Mouse (Mus musculus) adipocyte (in vitro differentiated cells): ENCODE results near the gene Utp11.
"Not testable (repeated sequence)": the region's sequence is repeated elsewhere in the genome, so short reads cannot be mapped to it uniquely, and the experiment has no call there.

ENCODE experiments used
- DNase-seq: peaks from one replicate; pipeline ENCODE4 v3.0.0-alpha.2; 2016; ENCODE audit warnings: low spot score

The Utp11 gene

DNA sequence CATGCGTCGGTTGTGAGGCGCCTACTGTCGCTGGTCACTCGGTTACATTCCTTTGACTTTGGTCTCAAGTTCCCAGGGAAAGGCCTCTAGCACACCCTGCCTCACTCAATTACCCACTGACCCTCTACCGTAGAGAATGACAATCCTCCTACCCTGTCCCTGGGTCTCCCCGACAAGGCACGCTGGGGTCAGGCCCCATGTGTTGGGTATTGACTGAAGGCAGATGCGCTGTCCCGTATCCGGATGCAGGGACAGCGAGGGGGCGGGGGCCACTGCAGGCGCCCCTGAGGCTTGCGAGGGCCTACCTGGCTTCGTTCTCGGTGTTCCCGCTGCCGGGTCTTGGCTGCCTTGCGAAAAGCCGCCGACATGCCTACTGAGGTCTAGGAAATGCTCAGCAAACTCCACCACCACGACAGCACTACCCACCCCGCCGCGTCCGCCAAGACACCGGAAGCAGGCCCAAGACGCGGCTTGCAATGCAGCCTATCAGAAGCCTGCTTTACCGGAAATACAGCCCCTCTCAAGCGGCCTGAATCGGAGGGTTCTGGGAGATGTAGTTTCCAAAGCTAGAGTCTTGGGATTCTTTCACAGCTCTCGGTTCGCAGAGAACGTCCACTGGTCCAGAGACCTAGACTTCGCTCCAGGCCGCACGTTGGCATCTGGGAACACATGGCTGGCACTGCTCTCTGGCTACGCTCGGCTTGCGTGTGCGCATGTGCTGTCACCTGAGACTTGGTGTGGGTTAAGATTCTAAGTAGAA is at the start of gene Utp11:
Gene Utp11 (minus strand): TSS at position 466 of the 760 bp plus-strand sequence.
- DNase-seq: peak; percentile 93

DNA sequence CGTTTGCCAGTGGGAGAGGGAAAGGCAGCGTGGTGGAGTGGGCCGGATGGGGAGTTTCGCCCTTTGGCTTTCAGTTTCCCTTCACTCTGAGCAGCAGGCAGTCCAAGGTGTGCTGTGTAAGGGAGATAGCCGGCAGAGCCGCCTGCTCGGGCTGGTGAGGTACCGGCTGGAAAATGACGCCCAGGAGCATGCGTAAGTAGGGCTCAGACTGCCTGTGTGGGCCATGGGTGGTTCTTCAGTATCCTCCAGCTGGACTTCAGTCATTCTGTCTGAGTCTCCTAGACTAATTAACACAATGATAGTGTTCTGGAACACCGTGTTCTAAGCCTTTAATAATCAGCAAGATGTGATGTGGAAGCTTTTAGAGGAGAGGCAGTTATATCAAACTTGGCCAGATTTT is 49.4 kb upstream of the Utp11 start:
- DNase-seq: no peak

DNA sequence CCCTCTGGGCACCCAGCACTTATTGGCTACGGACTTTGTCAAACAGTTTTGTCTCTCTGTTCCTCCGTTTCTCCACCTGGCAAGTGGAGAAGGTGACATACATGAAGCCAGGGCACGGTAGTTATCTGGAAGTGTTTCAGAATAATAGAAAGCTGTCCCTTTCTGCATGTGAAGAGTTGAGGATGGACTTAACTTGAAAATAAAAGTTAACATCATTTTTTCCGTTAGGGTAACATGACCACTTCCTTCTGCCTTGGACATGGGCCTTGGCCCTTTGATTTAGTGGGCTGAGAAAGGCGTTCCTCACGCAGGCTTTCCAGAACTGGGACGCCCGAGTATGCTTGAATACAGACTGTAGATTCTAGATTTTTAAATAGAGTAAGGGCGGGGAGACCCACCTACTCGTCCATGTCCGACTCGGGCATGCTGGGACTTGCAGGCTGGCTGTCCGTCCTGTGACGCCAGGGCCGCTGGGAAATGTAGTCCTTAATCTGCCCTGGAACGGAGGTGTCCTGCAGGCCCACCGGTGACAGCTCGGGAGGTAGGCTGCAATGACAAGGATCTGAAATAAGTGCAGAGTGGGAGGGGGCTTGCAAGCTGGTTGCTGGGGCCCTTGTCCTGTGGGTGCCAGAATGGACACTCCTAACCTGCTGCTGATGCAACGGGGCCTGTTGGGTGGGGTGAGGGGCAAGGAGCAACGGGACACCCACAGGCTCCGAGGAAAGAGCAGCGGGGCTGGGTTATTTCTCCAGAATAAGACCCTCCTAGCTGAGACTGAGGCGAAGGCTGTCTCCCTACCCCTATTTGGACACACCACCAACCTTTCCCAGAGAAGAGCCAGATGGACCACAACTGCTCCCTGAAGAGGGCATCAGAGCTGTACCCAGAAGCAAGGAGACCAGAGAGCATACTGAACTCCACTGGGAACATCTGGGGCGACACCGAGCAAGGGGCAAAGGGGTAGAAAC is 48.3 kb upstream of the Utp11 start, which contains the start of gene Inpp5b:
Gene Inpp5b (plus strand): TSS at position 475 of the 968 bp plus-strand sequence.
- peak; percentile 67 for DNase-seq

DNA sequence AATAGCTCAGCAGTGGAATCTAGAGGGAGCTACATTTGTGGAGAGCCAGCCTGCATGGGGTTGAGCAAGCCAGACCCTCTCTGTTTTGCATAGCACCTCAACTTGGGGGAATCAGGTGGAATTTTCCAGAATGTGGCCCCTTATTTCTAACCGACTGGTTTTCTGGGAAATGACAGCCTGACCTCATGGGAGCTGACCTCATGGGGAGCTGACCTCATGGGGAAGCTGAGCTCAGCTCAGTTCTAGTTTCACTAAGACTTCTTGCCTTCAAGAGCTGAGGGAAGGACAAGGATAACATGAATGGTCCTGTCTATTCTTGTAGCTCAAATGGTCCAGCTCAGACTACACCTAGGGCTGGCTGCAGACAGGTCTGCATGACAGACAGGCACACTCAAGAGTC is 45.4 kb upstream of the Utp11 start:
- no peak for DNase-seq

DNA sequence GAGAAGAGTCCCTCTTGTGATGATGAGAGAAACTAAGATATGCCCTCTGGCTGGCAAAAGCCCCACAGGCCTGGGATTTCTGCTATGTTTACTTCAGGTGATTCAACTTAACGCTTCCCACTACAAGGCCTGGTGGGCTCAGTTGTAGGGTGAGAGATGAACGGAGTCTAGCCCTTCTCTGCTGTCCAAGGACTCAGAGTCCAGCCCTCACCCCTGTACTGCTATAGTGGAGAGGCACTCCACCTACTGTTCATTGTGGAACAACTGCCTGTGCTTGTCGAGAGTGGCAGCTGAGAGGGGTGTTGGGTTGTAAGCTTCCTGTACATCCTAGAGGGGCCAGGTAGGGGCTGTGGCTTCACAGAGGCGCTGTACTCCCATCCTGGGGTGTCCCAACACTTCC is 44.6 kb upstream of the Utp11 start:
- DNase-seq: no peak

DNA sequence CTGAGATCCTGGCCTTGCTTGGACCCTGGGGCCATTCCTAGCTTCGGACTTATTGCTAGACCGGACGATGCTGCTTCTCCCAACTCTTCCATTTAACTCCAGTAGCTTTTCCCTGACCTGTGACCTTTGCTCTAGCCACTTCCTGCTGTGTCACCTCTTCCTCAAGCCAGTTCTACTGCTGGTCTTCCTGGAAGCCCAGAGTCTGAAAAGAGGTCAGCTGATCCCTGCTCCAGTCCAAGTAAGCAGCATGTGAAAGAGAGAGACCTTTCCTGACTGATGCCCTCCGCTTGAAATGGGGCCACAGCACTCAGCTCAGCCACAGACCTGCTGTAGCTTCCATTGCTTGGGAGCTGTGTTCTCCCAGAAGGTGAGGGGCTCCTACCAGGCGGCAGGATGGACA is 44.1 kb upstream of the Utp11 start:
- no peak for DNase-seq

DNA sequence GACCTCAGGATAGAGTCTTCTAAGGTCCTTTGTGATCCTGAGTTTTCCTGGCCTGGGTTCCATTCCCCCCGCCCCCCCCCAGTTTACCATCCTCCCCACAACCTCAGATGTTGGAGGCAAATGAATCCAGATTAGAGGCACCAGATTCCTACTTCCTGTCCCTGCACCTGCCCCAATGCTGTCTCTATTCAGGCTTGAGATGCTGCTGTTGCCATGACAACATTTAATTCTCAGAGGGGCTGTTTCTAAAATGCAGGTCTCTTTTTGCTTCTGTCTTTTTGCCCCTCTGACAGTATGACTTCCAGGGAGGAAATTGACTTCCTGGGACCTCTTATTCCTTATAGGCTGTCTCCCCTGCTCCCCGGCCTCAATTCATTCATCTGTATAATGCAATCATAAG is 43.6 kb upstream of the Utp11 start:
- DNase-seq: no peak

DNA sequence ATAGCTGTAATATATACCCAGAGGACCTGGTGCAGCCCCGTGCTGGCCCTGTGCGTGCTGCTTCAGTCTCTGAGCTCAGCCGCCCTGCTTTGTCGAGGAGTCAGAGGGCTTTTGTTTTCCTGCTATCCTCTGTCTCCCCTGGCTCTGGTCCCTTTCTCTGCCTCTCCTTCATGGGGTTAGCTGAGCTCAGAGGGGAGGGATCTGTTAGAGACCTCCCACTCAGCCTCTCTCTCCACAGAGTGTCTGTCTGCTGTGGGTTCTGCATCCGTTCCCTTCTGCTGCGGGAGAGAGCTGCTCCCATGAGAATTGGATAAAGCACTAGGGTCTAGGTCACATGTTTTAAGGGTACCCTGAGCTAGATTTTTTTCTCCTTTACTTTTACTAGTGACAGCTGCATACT is 32.7 kb upstream of the Utp11 start:
- DNase-seq: no peak

DNA sequence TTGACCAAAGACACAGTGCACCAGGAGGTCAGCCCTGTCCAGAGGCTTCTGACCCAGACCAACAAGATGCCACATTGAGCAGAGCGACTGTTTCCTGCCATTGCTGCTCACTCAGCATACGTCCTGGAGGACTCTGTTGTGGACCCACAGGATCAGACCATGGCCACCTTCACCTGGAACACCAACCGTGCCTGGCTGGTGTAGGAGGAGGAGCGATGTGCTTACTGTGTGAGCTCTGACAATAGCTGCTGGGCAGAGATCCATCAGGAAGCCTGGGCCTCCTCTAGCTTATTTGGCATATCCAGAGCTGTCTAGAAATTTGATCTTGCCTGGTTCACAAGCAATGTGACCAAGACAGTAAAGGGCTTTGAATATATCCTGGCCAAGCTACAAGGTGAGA is 25.7 kb upstream of the Utp11 start:
- no peak for DNase-seq

DNA sequence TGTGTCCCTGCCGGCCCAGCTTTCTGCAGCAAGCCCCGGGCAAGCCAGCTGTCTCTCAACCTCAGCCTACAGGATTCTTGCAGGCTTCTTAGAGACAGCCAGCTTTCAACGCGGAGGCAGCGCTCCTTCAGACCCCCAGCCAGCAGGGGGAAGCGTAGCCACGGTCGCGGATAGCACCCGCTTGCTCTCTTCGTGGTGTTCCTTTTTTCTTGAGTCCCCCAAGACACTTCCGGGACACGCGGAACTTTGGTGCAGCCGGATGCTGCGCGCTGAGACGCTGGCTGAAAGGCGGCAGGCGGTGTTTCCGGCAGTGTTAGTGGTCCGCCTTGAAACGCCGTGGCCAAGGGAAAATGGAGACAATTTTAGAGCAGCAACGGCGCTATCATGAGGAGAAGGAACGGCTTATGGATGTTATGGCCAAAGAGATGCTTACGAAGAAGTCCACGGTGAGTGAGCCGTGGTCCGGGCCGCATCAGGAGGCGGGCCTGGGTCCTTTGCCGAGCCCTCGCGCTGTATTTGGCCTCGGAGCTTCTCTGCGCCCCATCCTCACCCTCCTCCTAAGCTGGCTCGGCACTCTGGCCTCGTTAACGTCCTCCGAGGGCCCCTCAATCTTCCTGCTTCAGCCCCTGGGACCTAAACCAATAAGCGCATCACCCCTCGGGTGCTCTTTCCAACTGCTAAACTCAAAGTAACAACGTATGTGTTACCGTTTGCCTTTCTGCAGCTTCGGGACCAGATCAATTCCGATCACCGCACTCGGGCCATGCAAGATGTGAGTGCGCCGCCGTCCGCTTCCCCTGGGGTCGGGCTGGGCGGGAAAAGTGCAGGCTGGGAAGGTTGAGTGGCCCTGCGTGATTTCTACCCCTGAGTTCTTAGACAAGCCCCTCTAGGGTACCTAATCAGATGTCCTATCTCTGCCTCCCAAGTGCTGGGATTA is 21.4 kb upstream of the Utp11 start, which contains the start of gene Sf3a3:
Gene Sf3a3 (plus strand): TSS at position 232 of the 937 bp plus-strand sequence.
- DNase-seq: peak; percentile 94

DNA sequence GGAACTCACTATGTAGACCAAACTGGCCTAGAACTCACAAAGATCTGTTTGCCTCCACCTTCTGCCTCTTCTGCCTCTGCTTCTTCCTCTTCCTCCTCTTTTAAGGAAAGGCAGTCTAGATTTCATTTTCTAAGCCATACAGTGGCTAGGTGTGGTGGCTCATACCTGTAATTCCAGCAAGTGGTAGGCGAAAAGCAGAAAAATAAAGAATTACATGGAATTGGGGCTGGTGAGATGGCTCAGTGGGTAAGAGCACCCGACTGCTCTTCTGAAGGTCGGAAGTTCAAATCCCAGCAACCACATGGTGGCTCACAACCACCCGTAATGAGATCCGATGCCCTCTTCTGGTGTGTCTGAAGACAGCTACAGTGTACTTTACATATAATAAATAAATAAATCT is 20.4 kb upstream of the Utp11 start:
- DNase-seq: not testable (repeated sequence)

DNA sequence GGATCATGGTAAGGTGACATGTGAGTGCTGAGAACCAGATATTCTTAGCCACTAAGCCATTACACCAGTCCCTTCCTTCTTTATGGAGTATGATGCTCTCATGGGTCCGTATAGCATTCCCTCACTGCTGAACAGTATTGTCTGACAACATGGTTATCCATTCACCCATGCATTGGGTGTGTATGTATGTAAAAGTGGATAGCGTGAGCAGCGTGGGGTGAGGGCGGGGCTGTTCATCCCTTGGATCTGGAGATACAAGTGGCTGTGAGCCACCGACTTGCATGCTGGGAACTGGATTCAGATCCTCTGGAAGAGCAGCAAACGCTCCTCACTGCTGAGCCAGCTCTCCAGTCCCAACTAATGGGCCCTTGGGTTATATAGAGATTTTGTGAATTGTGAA is 19.2 kb upstream of the Utp11 start:
- DNase-seq: no peak

DNA sequence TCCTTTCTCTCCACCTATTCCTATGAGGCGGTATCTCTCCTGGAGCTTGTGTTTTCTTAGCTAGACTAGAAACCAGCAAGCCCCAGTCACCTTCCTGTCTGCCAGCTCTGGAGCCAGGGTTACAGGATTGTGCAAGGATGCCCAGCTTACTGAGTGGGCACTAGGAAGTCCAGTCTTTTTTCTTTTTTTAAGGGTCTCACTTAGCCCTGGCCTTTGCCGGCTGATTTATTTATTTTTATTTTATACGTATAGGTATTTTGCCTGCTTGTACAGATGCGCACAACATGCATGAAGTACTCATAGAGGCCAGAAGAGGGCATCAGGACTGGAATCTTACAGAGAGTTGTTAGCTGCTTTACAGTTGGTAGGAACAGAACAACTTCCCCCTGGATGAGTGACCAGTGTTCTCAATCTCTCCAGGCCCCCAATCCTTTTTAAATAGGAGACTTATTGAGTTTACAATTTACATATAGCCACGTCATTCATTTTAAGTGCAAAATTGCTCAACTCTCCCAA is 17.4 kb upstream of the Utp11 start:
- no peak for DNase-seq

DNA sequence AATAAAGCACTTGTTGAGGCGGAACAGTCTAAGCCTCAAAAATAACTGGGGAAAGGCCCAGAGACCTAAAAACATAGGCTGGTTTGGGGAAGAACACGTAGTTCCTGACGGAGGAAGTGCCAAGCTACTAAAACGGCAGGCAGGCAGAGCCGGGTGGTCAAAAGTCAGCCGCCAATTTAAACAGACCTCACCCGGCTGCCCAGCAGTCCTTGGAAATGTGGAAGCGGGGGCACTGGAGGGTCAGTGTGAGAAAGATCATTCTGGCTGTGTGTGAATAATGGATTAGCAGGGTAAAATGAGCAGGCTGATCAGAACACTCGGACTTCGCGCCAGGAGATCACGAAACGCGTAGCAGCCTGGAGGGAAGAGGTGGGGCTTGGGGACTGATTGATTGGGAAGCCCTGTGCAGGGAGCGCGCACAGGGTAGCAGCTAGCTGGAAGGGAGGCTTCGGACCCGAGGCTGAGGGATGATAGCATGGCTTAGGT is 16.6 kb upstream of the Utp11 start:
- no peak for DNase-seq

DNA sequence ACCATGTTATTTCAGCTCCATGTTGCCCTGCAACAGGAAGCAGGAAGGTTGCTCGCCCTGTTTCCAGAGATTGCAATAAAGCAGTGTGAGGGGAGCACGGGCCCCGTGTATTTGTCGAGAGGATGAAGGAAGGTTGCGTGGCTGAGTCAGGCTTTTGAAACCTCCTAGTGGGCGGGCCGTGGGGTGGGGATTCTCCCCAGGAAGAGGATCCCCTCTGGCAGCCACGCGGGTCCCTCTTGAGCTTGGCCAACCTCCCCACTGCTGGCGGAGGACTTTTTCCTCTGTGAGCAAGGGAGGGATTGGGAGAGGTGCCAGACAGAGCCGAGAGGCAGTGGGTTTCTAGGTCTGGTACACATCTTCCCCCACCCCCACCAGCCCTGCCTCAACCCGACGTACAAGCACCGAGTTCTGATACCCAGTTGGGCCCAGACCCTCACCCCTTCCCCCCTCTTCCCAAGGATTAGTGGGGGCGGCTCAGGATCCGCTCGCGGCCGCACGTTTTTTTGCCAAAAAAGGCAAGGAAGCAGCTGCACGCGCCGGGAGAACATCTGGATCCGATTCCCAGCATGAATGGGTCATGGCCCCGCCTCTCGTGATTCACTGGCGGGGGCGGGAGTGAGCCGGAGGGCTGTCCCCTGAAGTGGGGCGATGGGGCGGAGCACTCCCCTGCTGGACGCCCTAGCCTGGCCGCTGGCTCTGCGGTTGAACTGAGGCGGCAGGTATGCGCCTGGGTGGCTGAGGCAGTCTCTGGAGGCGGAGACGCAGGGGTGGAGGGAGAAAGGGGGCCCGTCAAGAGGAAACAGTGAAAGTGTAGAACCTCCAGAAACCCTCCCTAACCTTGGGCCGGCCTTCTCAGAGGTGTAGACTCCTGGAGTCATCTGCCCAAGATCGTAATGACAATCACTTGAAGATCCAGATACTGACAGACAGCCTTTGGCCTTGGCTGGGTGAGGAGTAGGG is 15.4 kb upstream of the Utp11 start:
- peak; percentile 93 for DNase-seq

DNA sequence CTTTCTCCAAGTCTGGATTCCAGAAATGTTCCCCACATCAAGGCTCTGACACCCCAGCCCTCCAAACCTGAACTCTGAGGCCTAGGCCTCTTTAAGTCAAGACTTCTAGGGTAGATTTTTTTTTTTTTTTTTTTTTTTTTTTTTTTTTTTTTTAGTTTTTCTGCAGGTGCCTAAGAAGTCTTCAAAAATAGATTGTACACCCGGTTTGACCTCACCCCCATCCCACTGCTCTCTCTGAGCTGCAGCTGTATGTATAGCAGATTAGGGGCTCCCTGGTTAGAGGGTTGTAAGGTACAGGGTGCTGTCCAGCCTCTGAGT is 14.8 kb upstream of the Utp11 start:
- DNase-seq: not testable (repeated sequence)

DNA sequence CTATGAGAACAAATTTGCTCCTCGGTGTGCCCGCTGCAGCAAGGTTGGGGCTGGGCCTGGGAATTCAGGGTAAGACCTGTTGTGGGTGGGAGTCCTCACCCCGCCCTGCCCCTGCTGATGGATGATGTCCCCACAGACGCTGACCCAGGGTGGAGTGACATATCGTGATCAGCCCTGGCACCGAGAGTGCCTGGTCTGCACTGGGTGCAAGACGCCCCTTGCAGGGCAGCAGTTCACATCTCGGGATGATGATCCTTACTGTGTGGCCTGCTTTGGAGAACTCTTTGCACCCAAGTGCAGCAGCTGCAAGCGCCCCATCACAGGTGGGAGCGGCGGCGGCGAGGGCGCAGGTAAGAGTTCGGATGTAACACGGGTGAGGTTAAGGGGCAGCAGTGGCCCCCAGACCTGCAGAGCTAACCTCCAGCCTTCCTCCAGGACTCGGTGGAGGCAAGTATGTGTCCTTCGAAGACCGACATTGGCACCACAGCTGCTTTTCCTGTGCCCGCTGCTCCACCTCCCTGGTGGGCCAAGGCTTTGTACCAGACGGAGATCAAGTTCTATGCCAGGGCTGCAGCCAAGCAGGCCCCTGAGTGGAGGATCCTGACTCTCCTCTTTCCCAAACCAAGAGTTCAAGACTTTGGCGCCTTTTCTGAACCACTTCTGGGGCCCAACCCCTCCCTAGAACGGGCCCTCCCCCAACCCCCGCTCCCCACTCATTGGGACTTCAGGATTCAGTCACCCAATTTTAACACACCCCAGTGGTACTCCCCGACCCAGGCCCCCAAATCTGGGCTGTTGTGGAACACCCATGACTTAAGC is 14.2 kb upstream of the Utp11 start:
- not testable (repeated sequence) for DNase-seq

DNA sequence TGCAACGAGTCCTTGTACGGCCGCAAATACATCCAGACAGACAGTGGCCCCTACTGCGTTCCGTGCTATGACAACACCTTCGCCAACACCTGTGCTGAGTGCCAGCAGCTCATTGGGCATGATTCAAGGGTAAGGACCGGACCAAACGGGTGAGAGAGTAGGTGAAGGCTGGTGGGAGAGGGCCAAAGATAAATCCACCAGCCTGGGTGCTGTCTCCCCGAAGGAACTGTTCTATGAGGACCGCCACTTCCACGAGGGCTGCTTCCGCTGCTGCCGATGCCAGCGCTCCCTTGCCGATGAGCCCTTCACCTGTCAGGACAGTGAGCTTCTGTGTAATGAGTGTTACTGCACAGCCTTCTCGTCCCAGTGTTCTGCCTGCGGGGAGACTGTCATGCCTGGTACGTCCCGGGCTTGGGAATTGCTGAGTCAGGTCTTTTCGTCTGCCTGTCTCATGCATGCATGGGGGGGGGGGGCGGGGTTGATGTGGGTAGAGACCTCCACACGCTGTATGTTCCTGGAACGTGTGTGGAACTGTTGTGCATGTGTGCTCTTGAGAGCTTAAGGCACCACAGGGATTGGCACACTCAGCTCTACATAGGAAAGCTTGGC is 12.4 kb upstream of the Utp11 start:
- DNase-seq: no peak
